Mouse (Mus musculus) embryonic fibroblast, embryonic 13.5 days (primary cell): Measurements from ENCODE around the gene Sdk2.

ENCODE experiments used
- CTCF ChIP-seq: IDR thresholded peaks from 2 replicates; pipeline ENCODE4 v1.5.1; 2011; ENCODE audit warnings: mild to moderate bottlenecking, control low read depth, low read length, moderate library complexity, borderline replicate concordance; ENCODE audit not compliant: insufficient read depth
- POLR2A ChIP-seq: IDR thresholded peaks from 2 replicates; pipeline ENCODE4 v1.6.1; 2011; ENCODE audit warnings: low read depth, mild to moderate bottlenecking, control low read depth, low read length, moderate library complexity

GRCm38 (mm10) chr11:113933678-113934077 is 133.2 kb downstream of the Sdk2 start:
- TF ChIP-seq CTCF: no peak
- no peak for TF ChIP-seq POLR2A
